Mouse (Mus musculus) thymus, adult 2 months (tissue): ENCODE results near the gene Cryzl2.

ENCODE experiments used
- CTCF ChIP-seq: fragments of 200-500 bp; IDR thresholded peaks from 2 replicates; pipeline ENCODE4 v1.5.1; 2012; ENCODE audit warnings: mild to moderate bottlenecking, control low read depth, low read length, moderate library complexity, borderline replicate concordance; ENCODE audit not compliant: control insufficient read depth, poor library complexity, insufficient read depth; ENCODE audit errors: extremely low read depth
- POLR2A ChIP-seq: fragments of 200-500 bp; IDR thresholded peaks from 2 replicates; pipeline ENCODE4 v1.6.1; 2012; ENCODE audit warnings: mild to moderate bottlenecking, low read length, control low read depth, moderate library complexity; ENCODE audit not compliant: control insufficient read depth, poor library complexity, insufficient read depth; ENCODE audit errors: extremely low read depth

DNA sequence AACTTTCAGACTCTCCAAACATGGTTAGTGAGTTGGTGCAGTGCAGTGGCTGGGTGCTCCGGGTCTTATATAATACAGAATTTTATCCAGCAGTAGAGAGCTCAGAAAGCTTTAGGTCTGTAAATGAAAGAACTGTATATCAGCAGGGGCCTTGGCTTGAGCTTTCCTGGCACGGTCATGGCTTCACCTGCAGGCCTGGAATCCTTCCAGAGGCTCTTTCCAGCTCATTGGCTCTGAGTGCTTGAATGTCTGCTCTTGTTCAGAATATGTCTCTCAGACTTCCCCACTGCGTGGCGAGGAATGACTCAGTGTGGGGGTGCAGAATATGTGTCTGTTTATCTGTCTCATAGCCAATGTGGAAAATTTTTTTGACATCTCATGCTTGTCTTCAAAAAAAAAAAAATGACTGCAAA is 59.7 kb downstream of the Cryzl2 start:
- TF ChIP-seq CTCF (no peak), POLR2A (no peak)
